In the genomic region with DNA sequence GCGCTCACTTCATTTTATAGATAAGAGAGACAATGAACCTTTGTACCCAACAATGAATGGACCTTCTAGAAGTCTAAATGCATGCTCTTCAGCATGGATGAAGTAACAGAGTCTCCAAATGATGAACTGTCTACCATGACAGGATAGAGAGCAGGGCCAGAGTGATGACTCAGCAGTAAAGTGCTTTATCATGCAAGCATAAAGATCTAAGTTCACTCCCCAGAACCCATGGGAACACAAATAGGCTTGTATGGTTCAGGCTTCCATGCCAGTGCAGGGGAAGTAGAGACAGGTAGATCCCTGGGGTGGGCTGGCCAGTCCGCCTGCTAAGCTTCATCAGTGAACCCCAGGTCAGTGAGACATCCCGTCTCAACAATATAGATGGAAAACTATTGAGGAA, we compare ENCODE assay signal across 16 mouse cellular contexts.
DNase-seq lines count a peak whose midpoint lies in the region; TF ChIP-seq lines count a peak whose summit lies in the region.
"Had no signal": no experiment of that assay in that cellular context is flagged by ENCODE, and none has a peak within 500 bp of the region (broad histone marks: within the 10 kb centered on the region; RNA-seq: fewer than 3 reads in every experiment).

No protein-coding gene starts in this region.

- H3K27ac ChIP-seq in ES-E14 (ENCODE audit: insufficient read depth, low read depth, low read length, poor library complexity, severe bottlenecking) = no peak overlapping the region

- intact Hi-C loops in heart, postnatal 25 days (cut with DNase I) = no loop called here

- no peaks in the 10 kb centered on the region for H3K9me3 ChIP-seq in ES-E14 (ENCODE audit: control insufficient read depth, insufficient read depth, low read depth, low read length)

- H3K36me3 ChIP-seq in ES-E14 (ENCODE audit: control insufficient read depth, insufficient read depth, low read length, poor library complexity, severe bottlenecking) = no peaks in the 10 kb centered on the region
- H3K36me3 ChIP-seq: G1E had no signal

- H3K9ac ChIP-seq in ES-E14 (ENCODE audit: insufficient read depth, low read depth, low read length, poor library complexity, severe bottlenecking) = no peak overlapping the region

- no peaks in the 10 kb centered on the region for H3K4me1 ChIP-seq in ES-E14 (ENCODE audit: control insufficient read depth in 2 of 2, insufficient read depth in 2 of 2, low read length in 2 of 2, poor library complexity in 1 of 2)

- DNase-seq in heart, adult 11 months = peak; percentile 86
- DNase-seq in heart, postnatal 25 days (ENCODE audit: low spot score) = no peak
- DNase-seq in ES-E14 (ENCODE audit: low read depth, low spot score) = no peak
- no peak for DNase-seq in cerebellum, adult 18-20 months
- DNase-seq: adrenal gland, adult 2 months; adrenal gland, adult 8-10 months; adrenal gland, postnatal 10 days; adrenal gland, postnatal 14 days; adrenal gland, postnatal 25 days; adrenal gland, postnatal 36 days; B cell, adult 2 months; cerebellum, adult 11 months; cerebellum, adult 11-12 months; cerebellum, adult 2 months; cerebellum, adult 8-10 months had no signal

- in situ Hi-C loops in ES-E14 (cut with MboI; ENCODE audit: low sequenced_read_pairs in 2 of 2, unreplicated experiment in 2 of 2) = no loop called here

- no peak overlapping the region for H3K4me3 ChIP-seq in ES-E14 (ENCODE audit: insufficient read depth in 1 of 2, low read depth in 1 of 2, low read length in 2 of 2, poor library complexity in 1 of 2, severe bottlenecking in 1 of 2)

TF ChIP-seq in ES-E14, 5 proteins besides CTCF, POLR2A, EP300 and RAD21:
- TF ChIP-seq ZC3H11A (IDR thresholded peaks at IDR 0.05; ENCODE audit: borderline replicate concordance, low read depth, low read length) (no peak), MAFK (IDR thresholded peaks at IDR 0.05; ENCODE audit: insufficient read depth, low read depth, low read length) (peak; percentile 74), ZNF384 (IDR thresholded peaks at IDR 0.05; ENCODE audit: low read depth, low read length) (no peak), CHD2 (IDR thresholded peaks at IDR 0.05; ENCODE audit: low read depth, low read length) (no peak)
